Mouse (Mus musculus) erythroblast, embryonic 14.5 days (primary cell): ENCODE results near the gene Mxd3.

ENCODE experiments used
- GATA1 ChIP-seq: IDR thresholded peaks from 2 replicates; pipeline ENCODE4 v1.6.1; 2012; ENCODE audit warnings: low read length, inconsistent platforms, mixed read lengths
- TAL1 ChIP-seq: IDR thresholded peaks from 3 replicates; pipeline ENCODE4 v1.6.1; 2012; ENCODE audit warnings: low read length, inconsistent platforms, mixed read lengths

DNA sequence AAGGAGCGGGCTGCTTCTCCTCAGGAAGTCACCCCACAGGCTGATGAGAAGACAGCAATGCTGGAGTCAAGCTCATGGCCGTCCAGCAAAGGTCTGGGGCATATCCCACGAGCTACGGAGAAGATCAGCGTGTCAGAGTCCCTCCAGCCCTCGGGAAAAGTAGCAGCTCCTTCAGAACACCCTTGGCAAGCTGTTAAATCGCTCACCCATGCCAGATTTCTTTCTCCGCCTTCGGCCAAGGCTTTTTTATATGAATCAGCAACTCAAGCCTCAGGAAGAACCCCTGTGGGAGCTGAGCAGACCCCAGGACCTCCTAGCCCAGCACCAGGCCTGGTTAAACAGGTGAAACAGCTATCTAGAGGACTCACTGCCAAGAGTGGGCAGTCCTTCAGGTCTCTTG, 16.6 kb downstream of the Mxd3 start:
- TF ChIP-seq GATA1 = no peak
- TF ChIP-seq TAL1 = no peak
